Mouse (Mus musculus): ENCODE data around the gene Kitl.

- TF ChIP-seq CTCF (IDR thresholded peaks at IDR 0.05; ENCODE audit: low read depth): no peak
- TF ChIP-seq EP300 (IDR thresholded peaks at IDR 0.05; ENCODE audit: low read depth): no peak
These were observed 116.9 kb downstream of the Kitl start for GRCm38 (mm10) chr10:100132304-100132703.

Measured in liver, embryonic 14.5 days (tissue).